Mouse (Mus musculus): ENCODE data around the gene Galnt3.

DNA sequence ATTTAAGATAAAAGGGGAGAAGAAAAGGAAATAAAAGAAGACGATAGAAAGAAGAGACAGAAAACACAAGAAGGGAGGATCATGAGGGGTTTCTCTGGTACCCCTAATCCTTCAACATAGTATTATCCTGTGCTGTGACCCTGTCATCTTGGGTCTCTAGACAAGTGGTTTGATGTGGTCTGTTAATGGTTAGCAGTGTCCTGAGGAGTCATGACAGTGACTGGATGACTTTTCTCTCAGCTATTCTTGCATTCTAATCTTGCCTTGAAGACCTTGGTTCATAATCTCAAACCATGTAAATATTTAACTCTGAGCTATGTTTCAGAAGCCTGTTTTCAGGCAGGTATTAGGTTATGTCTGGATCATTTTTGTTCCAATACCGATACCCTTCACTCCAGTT is 17.9 kb upstream of the Galnt3 start:
- TF ChIP-seq CTCF (IDR thresholded peaks at IDR 0.05; ENCODE audit: low read depth), result no peak
- TF ChIP-seq EP300 (IDR thresholded peaks at IDR 0.05; ENCODE audit: low read depth), result no peak
